Mouse (Mus musculus) CD4-positive helper T cell, adult 2 months (primary cell): ENCODE results near the gene Ankrd2.

Experiments
- DNase-seq: peaks from one replicate; pipeline ENCODE4 v3.0.0-alpha.2; 2012; ENCODE audit warnings: low read depth, missing footprints, low spot score

The Ankrd2 gene

GRCm38 (mm10) chr19:42090637-42091141, 54.9 kb downstream of the Ankrd2 start:
- peak; percentile 73 for DNase-seq
